Mouse (Mus musculus) embryonic fibroblast, embryonic 13.5 days (primary cell): ENCODE measurements around the gene Uba3.

ENCODE experiments used
- CTCF ChIP-seq: IDR thresholded peaks from 2 replicates; pipeline ENCODE4 v1.5.1; 2011; ENCODE audit warnings: mild to moderate bottlenecking, control low read depth, low read length, moderate library complexity, borderline replicate concordance; ENCODE audit not compliant: insufficient read depth
- POLR2A ChIP-seq: IDR thresholded peaks from 2 replicates; pipeline ENCODE4 v1.6.1; 2011; ENCODE audit warnings: low read depth, mild to moderate bottlenecking, control low read depth, low read length, moderate library complexity

DNA sequence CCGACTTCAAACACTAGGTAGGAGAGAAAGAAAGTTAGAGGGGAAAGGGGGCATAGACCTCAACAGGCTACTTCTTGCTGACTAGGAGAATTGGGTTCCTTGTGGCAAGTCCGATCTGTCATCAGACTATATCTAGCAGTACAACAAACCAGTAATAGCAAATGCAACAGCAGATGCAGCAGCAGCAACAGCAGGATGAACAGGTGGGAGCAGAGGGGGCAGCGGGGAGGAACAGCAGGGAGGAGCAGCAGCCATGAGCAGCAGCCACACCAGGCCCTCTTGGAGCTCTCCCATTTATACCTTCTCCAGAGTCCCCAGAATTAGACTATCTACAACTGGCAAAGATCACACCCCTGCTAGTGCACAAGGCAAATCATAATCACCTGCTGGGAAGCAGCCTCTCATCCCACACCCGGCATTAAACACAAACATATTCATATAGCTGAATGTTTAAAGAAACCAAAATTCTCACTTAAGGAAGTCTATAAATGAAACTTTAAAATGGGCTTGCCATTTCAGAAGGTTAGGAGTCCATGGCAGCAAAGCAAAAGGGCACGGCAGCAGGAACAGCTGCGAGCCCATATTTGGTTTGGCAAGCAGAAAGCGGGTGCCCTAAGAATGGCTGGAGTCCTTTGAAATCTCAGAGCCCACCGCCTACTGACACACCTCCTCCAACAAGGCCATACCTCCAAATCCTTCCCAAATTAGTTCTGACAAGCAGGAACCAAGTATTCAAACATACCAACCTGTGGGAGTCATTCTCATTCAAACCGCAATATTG, 21.8 kb upstream of the Uba3 start:
- TF ChIP-seq CTCF: no peak
- no peak for TF ChIP-seq POLR2A
